ENCODE assay signal across 12 mouse cellular contexts in genomic region chr1:78821733-78822430, GRCm38 (mm10). TPM values are rescaled to one million over a fixed set of nuclear protein-coding genes. Genes with fewer than 3 reads are reported as not detected.
DNase-seq lines count a peak whose midpoint lies in the region; ATAC-seq lines count a peak whose summit lies in the region.
"Had no signal": no experiment of that assay in that cellular context is flagged by ENCODE, and none has a peak within 500 bp of the region (broad histone marks: within the 10 kb centered on the region; RNA-seq: fewer than 3 reads in every experiment).

No protein-coding gene starts in this region.

- no peak overlapping the region for H3K4me3 ChIP-seq in hindbrain, embryonic 10.5 days
- no peak overlapping the region for H3K4me3 ChIP-seq in hindbrain, embryonic 12.5 days
- no peak overlapping the region for H3K4me3 ChIP-seq in limb, embryonic 10.5 days
- H3K4me3 ChIP-seq: lung, embryonic 15.5 days had no signal

- H3K27me3 ChIP-seq in hindbrain, embryonic 10.5 days (ENCODE audit: insufficient read depth, poor library complexity, severe bottlenecking) = no peaks in the 10 kb centered on the region
- no peaks in the 10 kb centered on the region for H3K27me3 ChIP-seq in hindbrain, embryonic 12.5 days
- no peaks in the 10 kb centered on the region; the same call in 1 of the 2 replicates for H3K27me3 ChIP-seq in limb, embryonic 10.5 days (ENCODE audit: low read depth, poor library complexity, severe bottlenecking)
- H3K27me3 ChIP-seq: lung, embryonic 15.5 days had no signal

- peak overlapping the region; percentile 40 for H3K27ac ChIP-seq in hindbrain, embryonic 10.5 days
- H3K27ac ChIP-seq in hindbrain, embryonic 12.5 days = no peak overlapping the region
- H3K27ac ChIP-seq in limb, embryonic 10.5 days = peak overlapping the region; percentile 25; the same call in 1 of the 2 replicates

- peaks cover 5% of the 10 kb centered on the region for H3K4me1 ChIP-seq in hindbrain, embryonic 10.5 days (replicated peaks)
- peaks cover 15% of the 10 kb centered on the region for H3K4me1 ChIP-seq in hindbrain, embryonic 12.5 days
- H3K4me1 ChIP-seq in limb, embryonic 10.5 days = peaks cover 49% of the 10 kb centered on the region

- no peak for ATAC-seq in hindbrain, embryonic 12.5 days (ENCODE audit: low FRiP score)
- ATAC-seq: hindbrain, embryonic 16.5 days had no signal

- peak; percentile 20 for DNase-seq in hindbrain, embryonic 10.5 days (ENCODE audit: low spot score)
- peak; percentile 73 for DNase-seq in R1 (ENCODE audit: low read depth, low spot score)
- peak; percentile 63 to 76 for DNase-seq in adrenal gland, postnatal 36 days
- DNase-seq in limb, embryonic 10.5 days (ENCODE audit: low spot score) = no peak
- no peak for DNase-seq in frontal cortex, postnatal 14 days (ENCODE audit: low spot score in 2 of 2)
- no peak for DNase-seq in gastrocnemius, postnatal 14 days
- DNase-seq: gastrocnemius, postnatal 10 days; layer of hippocampus, postnatal 36 days; thymus, postnatal 36 days had no signal

- intact Hi-C loops in gastrocnemius, postnatal 14 days (cut with DNase I; ENCODE audit: low total_unique reads) = no loop called here

- H3K36me3 ChIP-seq in hindbrain, embryonic 10.5 days = no peaks in the 10 kb centered on the region
- no peaks in the 10 kb centered on the region for H3K36me3 ChIP-seq in hindbrain, embryonic 12.5 days
- no peaks in the 10 kb centered on the region for H3K36me3 ChIP-seq in limb, embryonic 10.5 days
- H3K36me3 ChIP-seq: lung, embryonic 15.5 days had no signal

- 87% methylated on average over 15 of the region's 15 CpGs for WGBS in hindbrain, embryonic 10.5 days
- WGBS in hindbrain, embryonic 12.5 days = 88% methylated on average over 15 of the region's 15 CpGs
- WGBS in limb, embryonic 10.5 days = 87% methylated on average over 15 of the region's 15 CpGs

- no peak overlapping the region for H3K9ac ChIP-seq in hindbrain, embryonic 12.5 days
- H3K9ac ChIP-seq: lung, embryonic 15.5 days had no signal

- no peak overlapping the region for H3K4me2 ChIP-seq in hindbrain, embryonic 12.5 days (replicated peaks)
- H3K4me2 ChIP-seq: lung, embryonic 15.5 days had no signal

- no peaks in the 10 kb centered on the region for H3K9me3 ChIP-seq in hindbrain, embryonic 10.5 days
- no peaks in the 10 kb centered on the region for H3K9me3 ChIP-seq in hindbrain, embryonic 12.5 days (replicated peaks)
- no peaks in the 10 kb centered on the region for H3K9me3 ChIP-seq in limb, embryonic 10.5 days (replicated peaks)
- H3K9me3 ChIP-seq: lung, embryonic 15.5 days had no signal

RNA-seq across cellular contexts. Expression of gene Kcne4, which starts 5.3 kb away (rescaled TPM):
- 0.12 and 1.2 TPM in 2 replicates for polyA plus RNA-seq in hindbrain, embryonic 10.5 days (2016; fragmentation: Nextera tagmentation; extraction: Ambion mirVana)
- 1.7 and 2.2 TPM in 2 replicates for polyA plus RNA-seq in hindbrain, embryonic 12.5 days (2016; fragmentation: Nextera tagmentation; extraction: Ambion mirVana)
- 1 to 10 TPM; 7.0 to 8.1 TPM for total RNA-seq in adrenal gland, postnatal 36 days (2021)
- polyA plus RNA-seq in limb, embryonic 10.5 days (2016; fragmentation: Nextera tagmentation; extraction: Ambion mirVana) = 0.16 and 0.90 TPM in 2 replicates
- total RNA-seq in gastrocnemius, postnatal 14 days (2021) = 1 to 10 TPM; 1.5 to 2.3 TPM

Comparison
In these comparisons a context has a peak if more than half of its experiments do, and no peak if none do; other contexts are left out.
1. DNase-seq: peak in hindbrain, embryonic 10.5 days (single experiment), R1 (single experiment) and adrenal gland, postnatal 36 days (2 of 2); none in limb, embryonic 10.5 days (single experiment), frontal cortex, postnatal 14 days (0 of 2) and gastrocnemius, postnatal 14 days (single experiment).